Mouse (Mus musculus): ENCODE data around the gene E130218I03Rik. TPM values are rescaled to one million over a fixed set of nuclear protein-coding genes. Genes with fewer than 3 reads are reported as not detected.
A peak's percentile ranks its signal among the peaks of the same experiment; 100 is the strongest.

The E130218I03Rik gene
- polyA plus RNA-seq, 1 experiment from 2014 or later, result 0.21 TPM

- no peaks in the 10 kb centered on the region for H3K9me3 ChIP-seq (ENCODE audit: control insufficient read depth, low read length)
- no peak overlapping the region for H3K4me2 ChIP-seq (replicated peaks; ENCODE audit: low read depth)
- H3K27me3 ChIP-seq (ENCODE audit: control insufficient read depth, insufficient read depth, low read length), result no peaks in the 10 kb centered on the region
- no peaks in the 10 kb centered on the region for H3K36me3 ChIP-seq (ENCODE audit: control insufficient read depth, insufficient read depth, low read length)
- H3K9ac ChIP-seq (ENCODE audit: low read length), result no peak overlapping the region
- ATAC-seq (ENCODE audit: low FRiP score, low TSS enrichment) (peak; percentile 72), DNase-seq (ENCODE audit: low spot score) (peak; percentile 42)
- H3K4me1 ChIP-seq (replicated peaks; ENCODE audit: control insufficient read depth, insufficient read depth), result no peaks in the 10 kb centered on the region
- TF ChIP-seq EP300 (optimal IDR thresholded peaks at IDR 0.05) (no peak), CTCF (IDR thresholded peaks at IDR 0.05; ENCODE audit: low read depth) (no peak)
- no peak overlapping the region for H3K27ac ChIP-seq (replicated peaks)
- WGBS, result 49% methylated on average over 11 of the region's 11 CpGs
- no peak overlapping the region for H3K4me3 ChIP-seq (ENCODE audit: low read depth, low read length)
These were observed 20.5 kb upstream of the E130218I03Rik start for GRCm38 (mm10) chr4:134222793-134223600.

GRCm38 (mm10) chr4:134227194-134227593 is 16.3 kb upstream of the E130218I03Rik start, which contains the start of gene Catsper4:
Gene Catsper4 (minus strand): TSS chr4:134227383.
- ATAC-seq (ENCODE audit: low FRiP score, low TSS enrichment), result no peak
- TF ChIP-seq CTCF (IDR thresholded peaks at IDR 0.05; ENCODE audit: low read depth) (peak; percentile 55), EP300 (optimal IDR thresholded peaks at IDR 0.05) (no peak)
- 71% methylated on average over 8 of the region's 8 CpGs for WGBS

DNA sequence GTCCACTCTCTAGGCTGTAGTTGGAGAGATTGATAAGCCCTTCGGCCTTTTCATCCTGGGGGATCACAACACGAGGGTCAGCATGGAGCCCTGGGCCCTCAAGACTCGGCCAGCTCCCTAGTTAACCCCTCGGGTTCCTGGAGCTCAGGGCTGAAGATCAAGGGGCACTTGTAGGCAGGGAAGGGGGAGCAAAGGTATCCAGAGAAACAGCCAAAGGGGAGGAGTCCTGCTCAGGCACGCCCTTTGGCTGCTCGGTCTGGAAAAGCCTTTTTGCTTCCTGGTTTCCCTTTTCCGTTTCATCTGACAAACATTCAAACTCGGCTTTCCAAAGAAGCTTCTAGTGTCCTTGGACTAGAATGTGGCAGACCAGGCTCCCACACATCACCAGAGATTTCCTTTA is 13.0 kb upstream of the E130218I03Rik start:
- TF ChIP-seq EP300 (optimal IDR thresholded peaks at IDR 0.05), result no peak
- no peak for TF ChIP-seq CTCF (IDR thresholded peaks at IDR 0.05; ENCODE audit: low read depth)
- no peak overlapping the region for H3K27ac ChIP-seq (replicated peaks)
- H3K4me3 ChIP-seq (ENCODE audit: low read depth, low read length), result no peak overlapping the region
- no peaks in the 10 kb centered on the region for H3K4me1 ChIP-seq (replicated peaks; ENCODE audit: control insufficient read depth, insufficient read depth)
- peak; percentile 49 for DNase-seq (ENCODE audit: low spot score)
- 23% methylated on average over 8 of the region's 8 CpGs for WGBS
- H3K9me3 ChIP-seq (ENCODE audit: control insufficient read depth, low read length), result no peaks in the 10 kb centered on the region
- H3K36me3 ChIP-seq (ENCODE audit: control insufficient read depth, insufficient read depth, low read length), result no peaks in the 10 kb centered on the region
- no peaks in the 10 kb centered on the region for H3K27me3 ChIP-seq (ENCODE audit: control insufficient read depth, insufficient read depth, low read length)
- peak; percentile 45 for ATAC-seq (ENCODE audit: low FRiP score, low TSS enrichment)
- no peak overlapping the region for H3K4me2 ChIP-seq (replicated peaks; ENCODE audit: low read depth)
- no peak overlapping the region for H3K9ac ChIP-seq (ENCODE audit: low read length)

More at GRCm38 (mm10) chr4:134227194-134227593, 16.3 kb upstream of the E130218I03Rik start, which contains the start of gene Catsper4:
- Histone ChIP-seq H3K4me3 (ENCODE audit: low read depth, low read length) (no peak within 1 kb of the TSS), H3K27me3 (ENCODE audit: control insufficient read depth, insufficient read depth, low read length) (no peaks in the 10 kb centered on the region), H3K36me3 (ENCODE audit: control insufficient read depth, insufficient read depth, low read length) (no peaks in the 10 kb centered on the region), H3K9me3 (ENCODE audit: control insufficient read depth, low read length) (no peaks in the 10 kb centered on the region), H3K4me1 (replicated peaks; ENCODE audit: control insufficient read depth, insufficient read depth) (no peaks in the 10 kb centered on the region), H3K27ac (replicated peaks) (no peak within 1 kb of the TSS), H3K9ac (ENCODE audit: low read length) (no peak within 1 kb of the TSS), H3K4me2 (replicated peaks; ENCODE audit: low read depth) (no peak within 1 kb of the TSS)
- DNase-seq (ENCODE audit: low spot score), result no peak

- ATAC-seq (ENCODE audit: low FRiP score, low TSS enrichment) (no peak), DNase-seq (ENCODE audit: low spot score) (no peak)
- Histone ChIP-seq H3K4me3 (ENCODE audit: low read depth, low read length) (no peak overlapping the region), H3K27ac (replicated peaks) (no peak overlapping the region), H3K9ac (ENCODE audit: low read length) (no peak overlapping the region), H3K9me3 (ENCODE audit: control insufficient read depth, low read length) (no peaks in the 10 kb centered on the region), H3K27me3 (ENCODE audit: control insufficient read depth, insufficient read depth, low read length) (no peaks in the 10 kb centered on the region), H3K36me3 (ENCODE audit: control insufficient read depth, insufficient read depth, low read length) (no peaks in the 10 kb centered on the region), H3K4me2 (replicated peaks; ENCODE audit: low read depth) (no peak overlapping the region), H3K4me1 (replicated peaks; ENCODE audit: control insufficient read depth, insufficient read depth) (no peaks in the 10 kb centered on the region)
- WGBS, result 75% methylated on average over 5 of the region's 5 CpGs
- TF ChIP-seq EP300 (optimal IDR thresholded peaks at IDR 0.05) (no peak), CTCF (IDR thresholded peaks at IDR 0.05; ENCODE audit: low read depth) (no peak)
These were observed 8.6 kb upstream of the E130218I03Rik start for GRCm38 (mm10) chr4:134234876-134235275.

- Histone ChIP-seq H3K4me2 (replicated peaks; ENCODE audit: low read depth) (peak overlapping the region; percentile 50), H3K27ac (replicated peaks) (peak overlapping the region; percentile 91), H3K36me3 (ENCODE audit: control insufficient read depth, insufficient read depth, low read length) (no peaks in the 10 kb centered on the region), H3K9me3 (ENCODE audit: control insufficient read depth, low read length) (no peaks in the 10 kb centered on the region), H3K4me1 (replicated peaks; ENCODE audit: control insufficient read depth, insufficient read depth) (no peaks in the 10 kb centered on the region), H3K27me3 (ENCODE audit: control insufficient read depth, insufficient read depth, low read length) (no peaks in the 10 kb centered on the region), H3K4me3 (ENCODE audit: low read depth, low read length) (peak overlapping the region; percentile 46), H3K9ac (ENCODE audit: low read length) (peak overlapping the region; percentile 59)
- peak; percentile 77 for ATAC-seq (ENCODE audit: low FRiP score, low TSS enrichment)
- DNase-seq (ENCODE audit: low spot score), result peak; percentile 51
- 20% methylated on average over 19 of the region's 19 CpGs for WGBS
- no peak for TF ChIP-seq CTCF (IDR thresholded peaks at IDR 0.05; ENCODE audit: low read depth)
These were observed 5.7 kb upstream of the E130218I03Rik start for GRCm38 (mm10) chr4:134237582-134238278.

DNA sequence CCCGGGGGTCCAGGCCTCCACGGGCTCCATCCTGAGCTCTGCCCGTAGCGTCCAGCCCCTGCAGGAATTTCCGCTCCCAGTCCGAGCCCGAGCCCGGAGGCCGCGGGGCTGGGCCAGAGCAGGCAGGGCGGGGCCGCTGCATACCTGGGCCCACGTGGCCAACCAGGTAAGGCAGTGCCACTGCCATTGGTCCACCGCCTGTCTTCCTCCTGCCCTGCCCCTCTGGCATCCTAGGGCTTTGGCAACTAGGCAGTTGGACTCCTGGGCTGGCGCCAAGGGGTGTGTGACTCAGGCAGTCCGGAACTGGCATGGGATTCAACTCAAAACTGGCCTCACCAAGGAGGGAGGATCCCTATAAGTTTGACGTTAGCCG is 5.2 kb upstream of the E130218I03Rik start, which contains the start of gene Cnksr1:
TSS of gene Cnksr1 (minus strand) at position 121 of the 373 bp plus-strand sequence.
- Histone ChIP-seq H3K36me3 (ENCODE audit: control insufficient read depth, insufficient read depth, low read length) (no peaks in the 10 kb centered on the region), H3K27ac (replicated peaks) (peak within 1 kb of the TSS; percentile 91), H3K9ac (ENCODE audit: low read length) (peak within 1 kb of the TSS; percentile 59), H3K4me3 (ENCODE audit: low read depth, low read length) (peak within 1 kb of the TSS; percentile 46), H3K9me3 (ENCODE audit: control insufficient read depth, low read length) (no peaks in the 10 kb centered on the region), H3K4me2 (replicated peaks; ENCODE audit: low read depth) (peak within 1 kb of the TSS; percentile 50), H3K4me1 (replicated peaks; ENCODE audit: control insufficient read depth, insufficient read depth) (no peaks in the 10 kb centered on the region), H3K27me3 (ENCODE audit: control insufficient read depth, insufficient read depth, low read length) (no peaks in the 10 kb centered on the region)
- DNase-seq (ENCODE audit: low spot score) (peak; percentile 98), ATAC-seq (ENCODE audit: low FRiP score, low TSS enrichment) (peak; percentile 98)
- WGBS, result 2% methylated on average over 18 of the region's 18 CpGs
- 0 out of 2 replicates have a peak, but pooled peaks have one; percentile 1 for TF ChIP-seq CTCF (IDR thresholded peaks at IDR 0.05; ENCODE audit: low read depth)
- TF ChIP-seq EP300 (optimal IDR thresholded peaks at IDR 0.05), result no peak

Data from stomach, postnatal 0 days (tissue).